Mouse (Mus musculus): ENCODE data around the gene Nphp3. TPM values are rescaled to one million over a fixed set of nuclear protein-coding genes. Genes with fewer than 3 reads are reported as not detected.
A peak's percentile ranks its signal among the peaks of the same experiment; 100 is the strongest.

The Nphp3 gene
- 10 to 100 TPM in 1 of 2 experiments, 1 to 10 TPM in 1; 6.8 to 12.7 TPM for total RNA-seq (2021)

GRCm38 (mm10) chr9:104001921-104002859 lies at the start of gene Nphp3:
Gene Nphp3 (plus strand): TSS chr9:104002544.
- peak; percentile 96 to 100 for DNase-seq (ENCODE audit: low spot score in 2 of 2)
- intact Hi-C loops (cut with DNase I), result loop anchor here (2.0 kb wide), 1 partner anchor 61 kb away; the partner anchor contains the start of genes Acad11 and Uba5

- intact Hi-C loops (cut with DNase I), result no loop called here
- DNase-seq (ENCODE audit: low spot score in 2 of 2), result no peak
Measured at GRCm38 (mm10) chr9:103958722-103959121, 43.6 kb upstream of the Nphp3 start.

GRCm38 (mm10) chr9:103959989-103960388 lies 42.4 kb upstream of the Nphp3 start:
- DNase-seq (ENCODE audit: low spot score in 2 of 2), result peak; percentile 11 to 51
- intact Hi-C loops (cut with DNase I), result no loop called here

GRCm38 (mm10) chr9:103996496-103996895 lies 5.8 kb upstream of the Nphp3 start:
- intact Hi-C loops (cut with DNase I), result loop anchor here (2.0 to 10.0 kb wide), 4 partner anchors 132 to 506 kb away; partner anchors contain the start of gene Tmem108
- DNase-seq (ENCODE audit: low spot score in 2 of 2), result peak in 1 of 2 experiments; percentile 40

GRCm38 (mm10) chr9:104000601-104001000 lies 1.7 kb upstream of the Nphp3 start:
- intact Hi-C loops (cut with DNase I), result no loop called here
- no peak for DNase-seq (ENCODE audit: low spot score in 2 of 2)

- intact Hi-C loops (cut with DNase I), result loop anchor here (2.0 kb wide), 1 partner anchor 60 kb away; the partner anchor contains the start of genes Acad11 and Uba5
- peak; percentile 74 to 85 for DNase-seq (ENCODE audit: low spot score in 2 of 2)
Measured at GRCm38 (mm10) chr9:104002913-104003330, 578 bp downstream of the Nphp3 start.

GRCm38 (mm10) chr9:104014526-104014925 lies 12.2 kb downstream of the Nphp3 start:
- peak in 1 of 2 experiments; percentile 61 for DNase-seq (ENCODE audit: low spot score in 2 of 2)
- intact Hi-C loops (cut with DNase I), result no loop called here

GRCm38 (mm10) chr9:104021026-104021425 lies 18.7 kb downstream of the Nphp3 start:
- no peak for DNase-seq (ENCODE audit: low spot score in 2 of 2)

GRCm38 (mm10) chr9:104027186-104027585 lies 24.8 kb downstream of the Nphp3 start:
- DNase-seq (ENCODE audit: low spot score in 2 of 2), result no peak

More at GRCm38 (mm10) chr9:104021026-104021425, 18.7 kb downstream of the Nphp3 start:
- intact Hi-C loops (cut with DNase I), result no loop called here

GRCm38 (mm10) chr9:104029861-104030260 lies 27.5 kb downstream of the Nphp3 start:
- intact Hi-C loops (cut with DNase I), result no loop called here
- DNase-seq (ENCODE audit: low spot score in 2 of 2), result no peak

More at GRCm38 (mm10) chr9:104027186-104027585, 24.8 kb downstream of the Nphp3 start:
- intact Hi-C loops (cut with DNase I), result no loop called here

GRCm38 (mm10) chr9:104034231-104034630 lies 31.9 kb downstream of the Nphp3 start:
- DNase-seq (ENCODE audit: low spot score in 2 of 2), result no peak

GRCm38 (mm10) chr9:104034718-104035117 lies 32.4 kb downstream of the Nphp3 start:
- no peak for DNase-seq (ENCODE audit: low spot score in 2 of 2)
- intact Hi-C loops (cut with DNase I), result no loop called here

More at GRCm38 (mm10) chr9:104034231-104034630, 31.9 kb downstream of the Nphp3 start:
- intact Hi-C loops (cut with DNase I), result no loop called here

GRCm38 (mm10) chr9:104035261-104036015 lies 33.1 kb downstream of the Nphp3 start:
- intact Hi-C loops (cut with DNase I), result no loop called here
- peak; percentile 70 for DNase-seq (ENCODE audit: low spot score in 2 of 2)

GRCm38 (mm10) chr9:104038266-104038665 lies 35.9 kb downstream of the Nphp3 start:
- DNase-seq (ENCODE audit: low spot score in 2 of 2), result no peak
- intact Hi-C loops (cut with DNase I), result no loop called here

- no peak for DNase-seq (ENCODE audit: low spot score in 2 of 2)
- intact Hi-C loops (cut with DNase I), result no loop called here
Measured at GRCm38 (mm10) chr9:104039031-104039695, 36.8 kb downstream of the Nphp3 start.

GRCm38 (mm10) chr9:104039742-104040141 lies 37.4 kb downstream of the Nphp3 start:
- intact Hi-C loops (cut with DNase I), result no loop called here
- no peak for DNase-seq (ENCODE audit: low spot score in 2 of 2)

GRCm38 (mm10) chr9:104040362-104040761 lies 38.0 kb downstream of the Nphp3 start, which contains the start of gene Gm28305:
Gene Gm28305 (plus strand): TSS chr9:104040662.
- DNase-seq (ENCODE audit: low spot score in 2 of 2), result no peak
- intact Hi-C loops (cut with DNase I), result no loop called here

GRCm38 (mm10) chr9:104043676-104044075 lies 41.3 kb downstream of the Nphp3 start:
- intact Hi-C loops (cut with DNase I), result no loop called here

GRCm38 (mm10) chr9:104051028-104051427 lies 48.7 kb downstream of the Nphp3 start:
- DNase-seq (ENCODE audit: low spot score in 2 of 2), result no peak
- intact Hi-C loops (cut with DNase I), result loop anchor here (10.0 kb wide), 1 partner anchor 114 kb away; no protein-coding TSS in a partner anchor

More at GRCm38 (mm10) chr9:104043676-104044075, 41.3 kb downstream of the Nphp3 start:
- DNase-seq (ENCODE audit: low spot score in 2 of 2), result no peak

All from left cerebral cortex, postnatal 25 days (tissue).